Mouse (Mus musculus) hindbrain, embryonic 11.5 days (tissue): ENCODE results near the gene Kcnab3. TPM values are rescaled to one million over a fixed set of nuclear protein-coding genes. Genes with fewer than 3 reads are reported as not detected.

ENCODE experiments used
- ATAC-seq: fragments of 200-750 bp; cut with Nextera tagmentation; 2 replicates; pipeline ENCODE4 v1.8.0; 2017; ENCODE audit warnings: mild to moderate bottlenecking, moderate TSS enrichment, moderate library complexity; ENCODE audit not compliant: low FRiP score
- DNase-seq: peaks from one replicate; pipeline ENCODE4 v3.0.0-alpha.2; 2015; ENCODE audit warnings: low spot score
- H3K27ac ChIP-seq: fragments of 300-500 bp; sonication (generic); 2 replicates; pipeline ENCODE4 v1.5.1; 2014; ENCODE audit warnings: mild to moderate bottlenecking, low read depth, low read length
- H3K27me3 ChIP-seq: fragments of 300-500 bp; sonication (generic); 2 replicates; pipeline ENCODE4 v1.6.1; 2014; ENCODE audit warnings: mild to moderate bottlenecking, low read length, moderate library complexity, mixed read lengths; ENCODE audit not compliant: control insufficient read depth, insufficient read depth
- H3K36me3 ChIP-seq: fragments of 300-500 bp; sonication (generic); 2 replicates; pipeline ENCODE4 v1.6.1; 2014; ENCODE audit warnings: mild to moderate bottlenecking, low read length, moderate library complexity, mixed read lengths; ENCODE audit not compliant: control insufficient read depth, insufficient read depth
- H3K4me1 ChIP-seq: fragments of 300-500 bp; sonication (generic); replicated peaks from 2 replicates; pipeline ENCODE4 v1.6.1; 2014; ENCODE audit warnings: low read length, mixed read lengths; ENCODE audit not compliant: control insufficient read depth, insufficient read depth
- H3K4me2 ChIP-seq: fragments of 300-500 bp; sonication (generic); replicated peaks from 2 replicates; pipeline ENCODE4 v1.6.1; 2014; ENCODE audit warnings: mild to moderate bottlenecking, low read depth, low read length
- H3K4me3 ChIP-seq: fragments of 300-500 bp; sonication (generic); 2 replicates; pipeline ENCODE4 v1.5.1; 2014; ENCODE audit warnings: low read depth, low read length
- H3K9ac ChIP-seq: fragments of 300-500 bp; sonication (generic); 2 replicates; pipeline ENCODE4 v1.6.1; 2014; ENCODE audit warnings: low read depth, low read length
- H3K9me3 ChIP-seq: fragments of 300-500 bp; sonication (generic); 2 replicates; pipeline ENCODE4 v1.6.1; 2016; ENCODE audit warnings: low read length; ENCODE audit not compliant: control insufficient read depth
- WGBS: fragments of 180-500 bp; shearing (Covaris S2); extraction: QIAGEN DNeasy Blood & Tissue Kit; methylation state at CpG from one replicate; pipeline ENCODE4 v1.1.7; 2014; 5-methylcytosine and 5-hydroxymethylcytosine counted together
- polyA plus RNA-seq: library from polyadenylated mRNA; unstranded; fragments of >200 nt; fragmentation: Nextera tagmentation; extraction: Ambion mirVana; gene quantifications from 2 replicates; pipeline ENCODE4 v1.2.1, GENCODE M21; 2014

Gene Kcnab3
- polyA plus RNA-seq, 1 experiment from 2014 or later, result 3.0 TPM

DNA sequence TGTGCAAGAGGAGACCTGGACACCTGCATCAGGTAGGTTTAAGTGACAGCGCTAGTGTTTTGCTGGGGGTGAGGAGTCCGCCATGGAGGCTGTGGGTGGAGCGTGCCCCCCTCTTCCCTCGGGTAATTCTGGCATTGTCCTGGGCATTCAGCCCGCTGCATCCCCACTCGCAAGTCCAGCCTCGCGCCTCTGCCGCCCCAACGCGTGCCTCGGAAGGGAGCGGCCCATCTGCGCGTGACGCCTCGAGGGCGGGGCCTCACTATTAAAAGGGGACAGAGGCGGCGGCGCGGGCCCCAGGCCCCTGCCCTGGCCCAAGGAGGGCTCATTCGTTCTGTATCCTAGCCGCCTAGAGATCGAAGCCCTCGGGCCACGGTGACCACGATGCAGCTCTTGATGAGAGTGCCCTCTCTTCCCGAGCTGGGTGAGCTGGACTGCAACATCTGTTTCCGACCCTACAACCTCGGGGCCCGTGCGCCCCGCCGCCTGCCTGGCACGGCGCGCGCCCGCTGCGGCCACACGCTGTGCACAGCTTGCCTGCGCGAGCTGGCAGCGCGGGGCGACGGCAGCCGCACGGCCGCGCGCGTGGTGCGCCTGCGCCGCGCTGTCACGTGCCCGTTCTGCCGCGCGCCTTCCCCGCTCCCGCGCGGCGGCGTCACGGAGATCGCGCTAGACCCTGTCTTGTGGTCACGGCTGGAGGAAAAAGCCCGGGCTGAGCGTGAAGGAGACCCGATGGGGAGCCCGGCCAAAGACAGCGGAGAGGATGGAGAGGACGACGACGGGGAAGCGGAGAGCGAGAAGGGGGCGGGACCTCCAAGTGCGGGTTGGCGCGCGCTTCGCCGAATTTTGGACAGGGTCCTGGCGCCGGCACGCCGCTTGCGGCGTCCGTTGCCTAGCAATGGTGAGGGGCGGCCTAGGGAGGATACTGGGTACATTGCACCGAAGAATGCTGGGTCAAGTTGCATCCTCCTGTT lies 14.4 kb downstream of the Kcnab3 start, which contains the start of gene Rnf227:
Gene Rnf227, plus strand, starts transcription at position 301 of the 971 bp plus-strand sequence.
- peak within 1 kb of the TSS; percentile 83 for H3K4me2 ChIP-seq
- peak within 1 kb of the TSS; percentile 67 for H3K27ac ChIP-seq
- H3K36me3 ChIP-seq, result peaks cover 7% of the 10 kb centered on the region
- H3K4me1 ChIP-seq, result peaks cover 5% of the 10 kb centered on the region
- ATAC-seq (peak; percentile 86), DNase-seq (peak; percentile 84)
- 0 out of 2 replicates have a peak, but pooled peaks cover 2% of the 10 kb centered on the region for H3K27me3 ChIP-seq
- peak within 1 kb of the TSS; percentile 71 for H3K9ac ChIP-seq
- peak within 1 kb of the TSS; percentile 51 for H3K4me3 ChIP-seq
- H3K9me3 ChIP-seq, result no peaks in the 10 kb centered on the region
- 2% methylated on average over 98 of the region's 99 CpGs for WGBS

DNA sequence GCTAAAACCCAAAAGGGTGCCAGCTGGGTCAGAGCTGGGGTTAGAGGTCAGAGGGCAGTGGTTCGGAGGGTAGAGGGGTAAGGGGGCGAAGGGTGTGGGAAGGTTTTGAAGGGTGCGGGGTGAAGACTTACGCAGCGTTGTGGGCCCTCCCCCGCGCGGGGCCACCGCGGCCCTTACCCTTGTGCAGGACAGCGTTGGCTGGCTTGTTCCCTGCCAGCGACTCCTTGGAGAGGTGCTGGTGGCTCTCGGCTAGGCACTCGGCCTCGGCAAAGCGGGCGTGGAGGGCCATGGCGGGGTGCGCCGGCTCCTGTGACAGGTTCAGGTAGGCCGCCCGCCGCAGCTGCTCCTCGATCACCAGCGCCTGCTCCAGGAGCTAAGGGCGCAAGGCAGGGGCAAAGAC lies 20.4 kb downstream of the Kcnab3 start:
- ATAC-seq (no peak), DNase-seq (no peak)
- no peak overlapping the region for H3K27ac ChIP-seq
- H3K9me3 ChIP-seq, result no peaks in the 10 kb centered on the region
- H3K4me1 ChIP-seq, result no peaks in the 10 kb centered on the region
- 86% methylated on average over 26 of the region's 26 CpGs for WGBS
- no peak overlapping the region for H3K4me2 ChIP-seq
- H3K36me3 ChIP-seq, result peaks cover 15% of the 10 kb centered on the region
- H3K9ac ChIP-seq, result no peak overlapping the region
- no peak overlapping the region for H3K4me3 ChIP-seq
- H3K27me3 ChIP-seq, result no peaks in the 10 kb centered on the region

DNA sequence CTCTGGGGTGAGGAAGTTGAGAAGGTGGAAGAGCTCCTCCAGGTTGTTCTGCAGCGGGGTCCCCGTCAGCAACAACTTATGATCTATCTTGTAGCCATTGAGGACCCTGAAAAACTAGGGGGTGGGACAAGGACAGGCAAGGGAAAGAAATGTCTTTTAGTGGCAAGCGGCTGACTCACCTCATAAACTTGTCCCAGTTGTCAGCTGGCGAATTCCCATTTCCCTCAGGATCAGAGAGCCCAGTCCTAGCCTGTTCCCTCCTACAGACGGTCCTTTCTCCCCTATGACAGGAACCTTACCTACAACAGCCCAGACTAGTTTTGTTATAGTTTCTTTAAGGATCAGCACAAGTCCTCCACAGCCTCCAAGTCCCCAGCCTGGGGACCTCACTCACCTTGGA lies 30.5 kb downstream of the Kcnab3 start:
- no peak overlapping the region for H3K9ac ChIP-seq
- no peak for DNase-seq
- no peaks in the 10 kb centered on the region for H3K4me1 ChIP-seq
- no peaks in the 10 kb centered on the region for H3K27me3 ChIP-seq
- no peaks in the 10 kb centered on the region for H3K9me3 ChIP-seq
- ATAC-seq, result no peak
- H3K4me2 ChIP-seq, result no peak overlapping the region
- H3K27ac ChIP-seq, result no peak overlapping the region
- no peak overlapping the region for H3K4me3 ChIP-seq
- peaks cover 30% of the 10 kb centered on the region for H3K36me3 ChIP-seq
- WGBS, result 92% methylated on average over 5 of the region's 5 CpGs

DNA sequence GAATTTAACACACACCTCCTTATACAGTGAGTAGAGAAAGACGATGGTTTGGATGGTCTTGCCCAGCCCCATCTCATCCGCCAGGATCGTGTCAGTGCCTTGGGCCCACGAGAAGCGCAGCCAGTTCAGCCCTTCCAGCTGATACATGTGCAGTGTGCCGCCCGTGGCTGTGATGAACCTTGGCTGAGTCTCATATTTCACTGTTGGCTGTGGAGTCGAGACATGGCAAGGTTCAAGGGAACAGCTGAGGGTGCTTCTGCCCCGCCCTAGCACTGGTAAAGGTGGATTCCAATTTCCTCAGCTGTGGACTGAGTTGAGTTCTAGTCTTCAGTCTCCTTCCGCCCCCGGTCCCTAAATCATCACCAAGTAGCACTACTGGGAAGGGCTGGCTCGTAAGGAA lies 31.6 kb downstream of the Kcnab3 start:
- 93% methylated on average over 12 of the region's 12 CpGs for WGBS

DNA sequence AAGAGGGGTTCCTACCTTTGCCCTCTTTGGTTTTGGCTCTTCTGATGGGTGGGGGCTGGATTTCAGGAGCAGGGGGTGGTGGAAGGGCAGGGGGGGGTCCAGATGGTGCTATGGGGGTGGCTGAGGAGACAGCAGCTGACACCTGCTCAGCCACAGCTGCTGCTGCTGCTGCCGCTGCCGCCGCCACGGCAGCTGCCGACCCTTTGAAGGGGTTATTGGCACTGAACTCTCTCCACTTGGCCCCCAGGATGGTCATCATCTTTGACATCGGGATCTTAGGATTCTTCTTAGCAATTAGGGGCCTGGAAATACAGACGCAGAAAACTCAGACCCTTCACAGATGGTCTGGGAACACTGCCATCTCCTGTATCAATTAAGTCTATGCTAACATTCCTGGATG lies 36.0 kb downstream of the Kcnab3 start:
- no peak for ATAC-seq
- 65% methylated on average over 7 of the region's 7 CpGs for WGBS

More for the DNA sequence above, 31.6 kb downstream of the Kcnab3 start:
- no peaks in the 10 kb centered on the region for H3K27me3 ChIP-seq
- no peak overlapping the region for H3K9ac ChIP-seq
- no peaks in the 10 kb centered on the region for H3K4me1 ChIP-seq
- peaks cover 26% of the 10 kb centered on the region for H3K36me3 ChIP-seq
- H3K27ac ChIP-seq, result no peak overlapping the region
- no peak overlapping the region for H3K4me3 ChIP-seq
- no peaks in the 10 kb centered on the region for H3K9me3 ChIP-seq
- H3K4me2 ChIP-seq, result no peak overlapping the region
- ATAC-seq (no peak), DNase-seq (no peak)

DNA sequence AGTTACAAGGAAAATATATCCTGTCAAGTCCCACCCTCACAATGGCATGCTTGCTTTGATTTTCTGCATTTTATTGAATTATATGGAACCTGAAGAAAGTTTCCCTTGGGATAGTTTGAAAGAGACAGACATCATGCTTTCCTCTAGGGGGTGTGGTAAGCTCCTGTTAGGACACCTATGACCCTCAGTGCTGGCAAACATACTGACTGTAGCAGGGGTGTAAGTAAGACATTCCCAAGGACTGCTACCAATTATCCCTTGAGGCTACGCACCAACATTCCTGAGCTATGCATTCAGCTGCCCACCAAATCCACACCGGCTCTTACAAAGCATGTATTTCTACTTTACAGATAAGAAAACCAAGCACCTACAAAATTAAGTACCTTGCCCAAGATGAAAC lies 36.4 kb downstream of the Kcnab3 start:
- Histone ChIP-seq H3K36me3 (peaks cover 7% of the 10 kb centered on the region; the same call in 1 of the 2 replicates), H3K9ac (no peak overlapping the region)
- no peak for DNase-seq

More for the DNA sequence above, 36.0 kb downstream of the Kcnab3 start:
- H3K27me3 ChIP-seq, result no peaks in the 10 kb centered on the region
- DNase-seq, result no peak
- H3K4me2 ChIP-seq, result no peak overlapping the region
- H3K36me3 ChIP-seq, result peaks cover 10% of the 10 kb centered on the region; the same call in 1 of the 2 replicates
- H3K9ac ChIP-seq, result no peak overlapping the region
- peaks cover 15% of the 10 kb centered on the region for H3K4me1 ChIP-seq
- H3K4me3 ChIP-seq, result no peak overlapping the region
- no peaks in the 10 kb centered on the region for H3K9me3 ChIP-seq
- H3K27ac ChIP-seq, result no peak overlapping the region

DNA sequence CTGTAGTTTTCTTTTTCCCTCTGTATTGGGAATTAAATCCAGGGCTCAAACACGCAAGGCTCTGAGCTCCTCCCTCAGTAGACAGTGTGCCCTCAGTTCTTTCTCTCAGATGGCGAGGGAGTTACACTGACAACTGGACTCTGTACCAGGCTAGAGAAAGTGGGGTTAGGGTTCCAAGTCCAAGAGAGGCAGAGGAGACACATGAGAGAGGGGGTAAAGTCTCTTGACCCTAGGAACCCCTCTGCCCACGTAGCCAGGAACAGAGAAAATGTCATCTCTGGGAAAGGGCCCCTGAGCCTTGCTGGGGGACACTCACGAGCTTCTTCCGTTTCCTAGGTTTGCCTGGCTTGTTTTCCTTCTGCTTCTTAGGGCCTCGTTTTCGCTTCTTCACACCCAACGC lies 38.3 kb downstream of the Kcnab3 start:
- H3K9ac ChIP-seq, result no peak overlapping the region; the same call in 1 of the 2 replicates
- peaks cover 19% of the 10 kb centered on the region for H3K4me1 ChIP-seq
- no peak overlapping the region for H3K27ac ChIP-seq
- 0 out of 2 replicates have a peak, but pooled peaks cover 4% of the 10 kb centered on the region for H3K36me3 ChIP-seq
- no peaks in the 10 kb centered on the region for H3K27me3 ChIP-seq
- no peak for DNase-seq
- no peak for ATAC-seq
- H3K9me3 ChIP-seq, result no peaks in the 10 kb centered on the region
- peak overlapping the region; percentile 9; the same call in 1 of the 2 replicates for H3K4me2 ChIP-seq
- no peak overlapping the region for H3K4me3 ChIP-seq
- WGBS, result 56% methylated on average over 8 of the region's 8 CpGs

More for the DNA sequence above, 36.4 kb downstream of the Kcnab3 start:
- Histone ChIP-seq H3K4me1 (peaks cover 15% of the 10 kb centered on the region), H3K9me3 (no peaks in the 10 kb centered on the region), H3K4me2 (no peak overlapping the region), H3K27me3 (no peaks in the 10 kb centered on the region), H3K4me3 (no peak overlapping the region), H3K27ac (no peak overlapping the region)
- 86% methylated on average over 2 of the region's 2 CpGs for WGBS
- no peak for ATAC-seq

DNA sequence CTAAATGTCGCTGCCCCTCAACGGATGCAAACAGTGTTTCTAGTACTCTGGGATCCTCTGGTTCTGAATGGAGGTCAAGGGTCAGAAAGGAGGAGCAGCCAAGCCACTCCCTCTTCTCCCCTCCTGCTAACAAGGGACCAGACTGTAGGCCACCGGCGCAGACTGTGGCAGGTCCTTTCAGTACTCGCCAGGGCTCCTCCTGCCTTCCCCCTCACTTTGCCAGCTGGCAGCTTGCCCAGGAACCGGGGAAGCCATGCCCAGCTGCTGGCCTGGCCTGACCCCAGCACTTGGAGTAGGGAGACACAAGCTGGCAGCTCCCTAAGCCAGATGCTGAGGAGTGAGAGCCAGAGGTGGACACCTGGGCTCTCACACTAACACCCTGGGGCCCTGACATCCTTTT lies 38.9 kb downstream of the Kcnab3 start:
- 0 out of 2 replicates have a peak, but pooled peaks cover 2% of the 10 kb centered on the region for H3K36me3 ChIP-seq
- peaks cover 19% of the 10 kb centered on the region for H3K4me1 ChIP-seq
- H3K9ac ChIP-seq, result peak overlapping the region; percentile 51; the same call in 1 of the 2 replicates
- peak overlapping the region; percentile 95 for H3K27ac ChIP-seq
- DNase-seq (peak; percentile 63), ATAC-seq (peak; percentile 20; the same call in 1 of the 2 replicates)
- no peak overlapping the region for H3K4me3 ChIP-seq
- H3K4me2 ChIP-seq, result peak overlapping the region; percentile 35
- 0% methylated on average over 6 of the region's 6 CpGs for WGBS
- no peaks in the 10 kb centered on the region for H3K9me3 ChIP-seq
- H3K27me3 ChIP-seq, result no peaks in the 10 kb centered on the region
